Mouse (Mus musculus) intestine, embryonic 16.5 days (tissue): ENCODE measurements at regions not wholly inside any gene's neighbourhood (a gene's known extent, or its start where the extent isn't known, plus 50 kb on each side); places are given as distances from the start of the nearest gene placed in this dataset.
"Not testable (repeated sequence)": the region's sequence is repeated elsewhere in the genome, so short reads cannot be mapped to it uniquely, and the experiment has no call there.

Experiments
- ATAC-seq: fragments of 200-750 bp; cut with Nextera tagmentation; 2 replicates; pipeline ENCODE4 v1.8.0; 2017; ENCODE audit warnings: moderate TSS enrichment, moderate library complexity
- H3K27ac ChIP-seq: fragments of 300-500 bp; sonication (generic); 2 replicates; pipeline ENCODE4 v1.5.1; 2014; ENCODE audit warnings: mild to moderate bottlenecking, low read length
- H3K27me3 ChIP-seq: fragments of 300-500 bp; sonication (generic); replicated peaks from 2 replicates; pipeline ENCODE4 v1.6.1; 2014; ENCODE audit warnings: low read length, control low read depth, mixed read lengths; ENCODE audit not compliant: control insufficient read depth, insufficient read depth
- H3K36me3 ChIP-seq: fragments of 300-500 bp; sonication (generic); 2 replicates; pipeline ENCODE4 v1.6.1; 2014; ENCODE audit warnings: low read length, control low read depth; ENCODE audit not compliant: control insufficient read depth, insufficient read depth
- H3K4me1 ChIP-seq: fragments of 300-500 bp; sonication (generic); 2 replicates; pipeline ENCODE4 v1.6.1; 2014; ENCODE audit warnings: low read length, control low read depth, mixed read lengths; ENCODE audit not compliant: control insufficient read depth, insufficient read depth
- H3K4me2 ChIP-seq: fragments of 300-500 bp; sonication (generic); 2 replicates; pipeline ENCODE4 v1.6.1; 2014; ENCODE audit warnings: low read depth, low read length, control low read depth
- H3K4me3 ChIP-seq: fragments of 300-500 bp; sonication (generic); 2 replicates; pipeline ENCODE4 v1.5.1; 2014; ENCODE audit warnings: mild to moderate bottlenecking, low read length
- H3K9ac ChIP-seq: fragments of 300-500 bp; sonication (generic); 2 replicates; pipeline ENCODE4 v1.6.1; 2014; ENCODE audit warnings: low read depth, low read length
- H3K9me3 ChIP-seq: fragments of 300-500 bp; sonication (generic); 2 replicates; pipeline ENCODE4 v1.6.1; 2016; ENCODE audit warnings: low read length, control low read depth; ENCODE audit not compliant: control insufficient read depth
- WGBS: fragments of 180-500 bp; shearing (Covaris S2); extraction: QIAGEN DNeasy Blood & Tissue Kit; methylation state at CpG from one replicate; pipeline ENCODE4 v1.1.7; 2014; 5-methylcytosine and 5-hydroxymethylcytosine counted together

DNA sequence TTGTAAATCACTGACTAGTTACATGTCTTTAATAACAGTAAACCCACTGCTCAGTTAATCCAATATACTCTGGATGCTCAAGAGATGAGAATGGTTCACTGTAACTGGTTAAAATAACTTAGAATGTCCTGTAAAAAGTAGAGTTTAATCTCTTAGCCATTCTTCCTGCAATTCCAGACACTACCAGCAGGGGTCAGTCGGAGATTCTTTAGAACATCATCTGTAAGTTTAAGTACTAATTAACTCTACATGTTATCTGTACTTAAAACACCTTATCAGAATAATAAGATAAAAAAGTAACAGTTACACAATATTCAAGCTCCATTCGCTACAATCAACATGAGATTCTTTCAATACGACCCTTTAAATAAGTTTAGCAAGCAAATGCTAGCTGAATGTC is 58.7 kb upstream of the Olig3 start:
- Histone ChIP-seq H3K4me3 (no peak overlapping the region), H3K9ac (no peak overlapping the region), H3K4me1 (no peaks in the 10 kb centered on the region), H3K27ac (no peak overlapping the region), H3K9me3 (no peaks in the 10 kb centered on the region), H3K27me3 (no peaks in the 10 kb centered on the region), H3K36me3 (no peaks in the 10 kb centered on the region), H3K4me2 (no peak overlapping the region)
- no peak for ATAC-seq
- WGBS: 55% methylated on average over 3 of the region's 3 CpGs

DNA sequence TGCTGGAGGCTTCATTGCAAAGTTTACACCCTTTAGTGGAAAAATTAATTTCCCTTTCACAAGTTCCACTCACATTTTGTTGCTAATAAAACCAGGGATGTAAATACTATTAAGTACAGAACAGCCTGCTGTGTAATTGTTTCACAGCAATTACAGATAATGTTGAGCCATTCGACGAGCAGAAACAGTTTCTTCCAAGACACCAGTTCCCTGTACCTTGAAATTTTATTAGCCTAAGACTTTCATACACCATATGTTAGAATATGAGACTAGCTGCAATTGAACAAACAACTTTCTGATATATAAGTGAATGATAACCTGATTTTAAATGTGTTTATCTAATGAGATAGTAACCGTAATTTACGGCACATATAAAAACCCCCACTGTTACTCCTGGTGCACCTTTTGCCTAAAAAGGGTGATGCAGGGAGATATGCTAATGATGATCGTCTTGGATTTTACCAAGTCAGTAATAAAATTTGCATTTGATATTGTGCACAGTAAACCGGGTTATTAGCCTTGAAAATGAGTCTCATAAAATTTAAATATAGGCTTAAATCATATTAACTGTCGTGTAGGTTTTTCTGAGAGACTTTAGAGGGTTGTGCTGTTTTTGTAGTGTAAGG is 60.8 kb upstream of the Olig3 start:
- no peak for ATAC-seq
- no peaks in the 10 kb centered on the region for H3K27me3 ChIP-seq
- no peak overlapping the region for H3K27ac ChIP-seq
- no peaks in the 10 kb centered on the region for H3K9me3 ChIP-seq
- H3K4me1 ChIP-seq: no peaks in the 10 kb centered on the region
- no peak overlapping the region for H3K4me2 ChIP-seq
- no peak overlapping the region for H3K9ac ChIP-seq
- WGBS: 71% methylated on average over 7 of the region's 7 CpGs
- H3K36me3 ChIP-seq: no peaks in the 10 kb centered on the region
- no peak overlapping the region for H3K4me3 ChIP-seq

DNA sequence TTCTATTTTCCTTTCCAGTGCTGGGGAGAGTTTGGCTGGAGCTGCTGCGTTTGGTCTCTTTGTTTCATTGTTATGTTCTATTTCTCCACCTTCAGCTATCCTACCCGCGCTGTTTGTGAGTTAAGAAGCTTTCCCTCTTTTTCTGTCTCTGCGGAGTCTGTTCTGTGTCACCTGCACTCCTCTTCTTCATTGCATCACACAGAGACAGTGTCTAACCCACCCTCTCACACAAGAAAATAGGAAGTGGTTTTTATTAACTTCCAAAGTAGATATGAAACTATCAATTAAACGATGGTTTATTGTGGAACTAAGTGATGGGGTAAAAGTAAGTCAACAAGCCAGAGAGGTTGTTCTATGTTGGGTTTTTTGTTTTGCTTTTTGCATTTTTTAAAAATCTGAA is 64.9 kb upstream of the Olig3 start:
- ATAC-seq: no peak
- 81% methylated on average over 5 of the region's 5 CpGs for WGBS
- Histone ChIP-seq H3K4me1 (no peaks in the 10 kb centered on the region), H3K36me3 (no peaks in the 10 kb centered on the region), H3K4me3 (no peak overlapping the region), H3K9ac (no peak overlapping the region), H3K9me3 (no peaks in the 10 kb centered on the region), H3K27me3 (no peaks in the 10 kb centered on the region), H3K4me2 (no peak overlapping the region), H3K27ac (no peak overlapping the region)

DNA sequence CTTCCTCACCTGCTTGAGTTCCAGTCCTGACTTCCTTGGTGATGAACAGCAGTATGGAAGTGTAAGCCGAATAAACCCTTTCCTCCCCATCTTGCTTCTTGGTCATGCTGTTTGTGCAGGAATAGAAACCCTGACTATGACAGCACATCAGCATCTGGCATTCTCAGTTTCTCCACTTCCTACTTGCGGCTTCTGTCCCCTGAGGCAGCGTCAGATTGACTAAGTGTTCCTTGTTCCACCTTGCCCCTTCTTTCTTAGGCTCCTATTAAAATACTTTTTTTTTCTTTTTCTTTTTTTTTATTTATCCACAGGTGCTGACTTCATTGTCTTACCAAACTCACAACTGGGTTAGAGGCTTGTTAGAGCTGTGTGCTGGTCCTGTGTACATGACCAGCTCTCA is 65.3 kb upstream of the Olig3 start:
- not testable (repeated sequence) for H3K27me3 ChIP-seq, H3K4me3 ChIP-seq, H3K4me2 ChIP-seq, H3K9ac ChIP-seq, H3K27ac ChIP-seq, H3K36me3 ChIP-seq, ATAC-seq, H3K4me1 ChIP-seq, H3K9me3 ChIP-seq
- WGBS: 89% methylated on average over 3 of the region's 3 CpGs

DNA sequence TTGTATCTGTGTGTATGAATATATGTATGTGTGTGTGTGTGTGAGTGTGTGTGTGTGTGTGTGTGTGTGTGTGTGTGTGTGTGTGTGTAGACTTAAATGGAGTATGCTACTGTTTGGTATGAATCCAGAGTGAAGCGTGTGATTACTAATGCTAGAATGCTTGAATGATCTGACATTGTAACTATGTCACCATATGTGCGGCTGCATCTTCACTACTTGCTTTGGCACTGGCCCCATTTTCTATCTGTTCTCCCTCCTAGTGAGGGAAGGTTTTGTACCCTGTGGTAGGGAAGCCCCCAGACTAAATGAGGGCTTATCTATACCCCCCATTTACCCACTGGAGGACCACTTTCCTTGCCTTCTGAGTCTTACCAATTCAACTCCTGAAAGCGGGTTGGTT is 74.2 kb upstream of the Olig3 start:
- Histone ChIP-seq H3K9me3 (no peaks in the 10 kb centered on the region), H3K27me3 (no peaks in the 10 kb centered on the region), H3K9ac (no peak overlapping the region), H3K4me3 (no peak overlapping the region), H3K27ac (no peak overlapping the region), H3K4me1 (peaks cover 4% of the 10 kb centered on the region; the same call in 1 of the 2 replicates), H3K4me2 (no peak overlapping the region), H3K36me3 (no peaks in the 10 kb centered on the region)
- WGBS: 95% methylated on average over 3 of the region's 3 CpGs
- no peak for ATAC-seq

DNA sequence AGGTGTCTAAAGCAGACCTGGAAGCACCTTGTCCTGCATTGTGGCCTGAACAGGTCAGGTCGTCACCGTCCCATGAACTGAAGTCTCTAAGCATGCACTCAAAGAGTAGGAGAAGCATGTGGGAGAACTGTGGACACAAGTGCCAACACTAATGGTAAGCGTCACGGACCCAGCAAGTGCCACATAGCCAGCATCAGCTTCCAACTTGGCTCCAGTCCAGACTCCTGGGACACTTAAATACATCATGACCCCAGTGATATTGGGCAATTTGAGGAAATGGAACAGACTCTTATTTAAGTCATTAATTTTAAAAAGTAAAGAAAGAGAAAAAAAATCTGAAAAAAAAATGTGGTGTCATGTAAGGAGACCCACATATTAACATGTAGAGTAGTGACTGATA is 75.3 kb upstream of the Olig3 start:
- Histone ChIP-seq H3K27me3 (no peaks in the 10 kb centered on the region), H3K4me3 (no peak overlapping the region), H3K4me1 (peaks cover 4% of the 10 kb centered on the region; the same call in 1 of the 2 replicates), H3K9ac (no peak overlapping the region), H3K27ac (no peak overlapping the region), H3K4me2 (no peak overlapping the region), H3K9me3 (no peaks in the 10 kb centered on the region), H3K36me3 (no peaks in the 10 kb centered on the region)
- no peak for ATAC-seq
- WGBS: 84% methylated on average over 4 of the region's 4 CpGs

DNA sequence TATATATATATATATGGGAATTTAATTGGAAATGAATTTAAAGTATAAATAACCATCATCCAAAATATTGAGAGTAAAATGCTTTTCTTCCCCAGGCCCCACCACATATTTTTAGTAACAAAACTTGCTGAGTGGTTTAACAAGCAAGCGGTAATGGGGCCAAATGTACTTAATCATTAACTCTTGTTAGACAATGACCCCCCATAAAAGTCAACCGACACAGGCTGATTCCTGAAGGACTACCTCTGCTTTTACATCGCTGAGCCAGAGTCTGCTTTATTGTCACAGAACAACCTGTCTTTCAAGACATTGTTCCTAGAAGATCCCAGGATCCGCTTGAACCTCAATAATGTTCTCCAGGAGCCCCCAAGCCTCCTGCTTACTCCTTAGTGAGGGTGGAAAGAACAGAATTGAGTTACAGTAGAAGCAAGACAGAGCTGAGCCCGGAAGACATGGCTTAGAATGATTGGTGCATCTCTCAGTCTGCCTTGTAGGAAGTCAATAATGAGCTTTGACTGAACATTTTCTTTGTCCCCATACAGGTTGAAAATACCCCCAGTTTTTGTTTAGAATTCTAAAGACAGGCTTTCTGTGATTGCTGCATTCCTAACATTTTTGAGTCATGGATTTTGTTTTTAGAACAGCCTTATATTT is 78.0 kb upstream of the Olig3 start:
- no peaks in the 10 kb centered on the region for H3K27me3 ChIP-seq
- H3K9me3 ChIP-seq: no peaks in the 10 kb centered on the region
- H3K4me3 ChIP-seq: no peak overlapping the region
- 33% methylated on average over 5 of the region's 5 CpGs for WGBS
- no peak overlapping the region for H3K9ac ChIP-seq
- H3K27ac ChIP-seq: peak overlapping the region; percentile 66
- H3K36me3 ChIP-seq: no peaks in the 10 kb centered on the region
- ATAC-seq: peak; percentile 81
- no peak overlapping the region for H3K4me2 ChIP-seq
- peaks cover 4% of the 10 kb centered on the region; the same call in 1 of the 2 replicates for H3K4me1 ChIP-seq

DNA sequence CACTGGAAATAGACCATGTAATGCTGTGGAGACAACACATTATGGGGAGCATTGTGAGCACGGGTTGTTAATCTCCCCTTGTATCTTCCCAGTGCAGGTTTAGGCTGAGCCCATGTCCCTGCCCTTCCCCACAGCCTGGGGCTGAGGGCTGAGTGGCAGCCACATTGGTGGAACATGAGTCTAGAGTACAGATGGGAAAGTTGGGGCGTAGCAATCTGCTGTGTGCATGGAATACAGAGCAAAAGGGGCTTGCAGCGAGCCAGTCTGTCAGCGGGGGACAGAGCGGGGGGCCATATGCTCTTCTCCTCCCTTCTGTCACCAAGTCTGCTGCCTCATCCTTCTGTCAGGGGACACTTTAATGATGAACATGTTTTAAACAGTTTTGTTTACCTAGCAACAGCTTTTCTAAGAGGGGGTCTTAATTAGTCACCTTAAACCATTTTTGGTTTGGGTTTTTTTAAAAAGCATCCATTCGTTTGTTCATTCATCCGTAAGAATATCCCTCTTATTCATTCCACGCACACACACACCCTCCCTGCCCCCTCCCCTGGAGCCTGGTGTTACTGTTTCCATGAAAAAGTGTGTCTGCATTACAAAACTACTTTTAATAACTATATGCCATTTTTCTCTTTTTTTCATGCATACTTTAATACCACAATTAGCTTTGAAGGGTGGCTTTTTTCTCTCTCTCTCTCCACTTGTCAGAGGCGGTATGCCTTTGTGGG is 79.1 kb upstream of the Olig3 start:
- H3K9me3 ChIP-seq: no peaks in the 10 kb centered on the region
- ATAC-seq: peak; percentile 64
- H3K4me3 ChIP-seq: no peak overlapping the region
- H3K36me3 ChIP-seq: no peaks in the 10 kb centered on the region
- H3K9ac ChIP-seq: no peak overlapping the region
- no peak overlapping the region for H3K27ac ChIP-seq
- 64% methylated on average over 9 of the region's 9 CpGs for WGBS
- peaks cover 4% of the 10 kb centered on the region; the same call in 1 of the 2 replicates for H3K4me1 ChIP-seq
- no peaks in the 10 kb centered on the region for H3K27me3 ChIP-seq
- no peak overlapping the region for H3K4me2 ChIP-seq

DNA sequence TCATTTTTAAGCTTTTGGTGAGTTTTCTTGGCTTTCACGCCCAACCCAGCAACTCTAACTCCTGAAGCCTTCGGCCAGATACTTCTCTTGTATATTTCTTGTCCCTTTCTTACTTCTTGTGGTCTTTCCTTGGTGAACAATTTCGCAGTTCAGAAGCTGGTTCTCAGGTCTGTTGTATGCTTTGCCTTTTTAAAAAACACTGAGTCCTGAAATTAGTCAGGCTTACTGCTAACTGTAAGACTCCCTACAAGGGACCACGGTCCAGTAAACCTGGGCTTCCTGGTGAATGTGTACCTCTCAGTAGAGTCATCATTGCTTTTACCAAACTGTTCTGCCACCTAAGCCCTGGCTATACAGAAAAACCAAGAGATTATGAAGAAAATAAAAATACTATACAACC is 81.3 kb upstream of the Olig3 start:
- Histone ChIP-seq H3K4me1 (peaks cover 4% of the 10 kb centered on the region; the same call in 1 of the 2 replicates), H3K36me3 (no peaks in the 10 kb centered on the region), H3K4me3 (no peak overlapping the region), H3K27ac (no peak overlapping the region), H3K4me2 (no peak overlapping the region), H3K9ac (no peak overlapping the region), H3K27me3 (no peaks in the 10 kb centered on the region), H3K9me3 (no peaks in the 10 kb centered on the region)
- ATAC-seq: no peak
- 88% methylated on average over 4 of the region's 4 CpGs for WGBS
